Mouse (Mus musculus) C2C12 (cell line): ENCODE measurements around the gene Gm49340.
A peak's percentile ranks its signal among the peaks of the same experiment; 100 is the strongest.

Experiments
- CEBPB ChIP-seq: IDR thresholded peaks from one replicate; pipeline ENCODE4 v1.6.1; 2011; ENCODE audit warnings: low read depth, mild to moderate bottlenecking, control low read depth, moderate library complexity
- CTCF ChIP-seq: IDR thresholded peaks from one replicate; pipeline ENCODE4 v1.5.1; 2011; ENCODE audit not compliant: control insufficient read depth, insufficient read depth, insufficient read length
- MAX ChIP-seq: IDR thresholded peaks from one replicate; pipeline ENCODE4 v1.6.1; 2011; ENCODE audit warnings: mild to moderate bottlenecking, control low read depth
- MYOD1 ChIP-seq: IDR thresholded peaks from one replicate; pipeline ENCODE4 v1.6.1; 2011; ENCODE audit warnings: low read depth; ENCODE audit not compliant: control insufficient read depth, insufficient read length
- USF1 ChIP-seq: IDR thresholded peaks from one replicate; pipeline ENCODE4 v1.6.1; 2011; ENCODE audit warnings: low read depth, mild to moderate bottlenecking, control low read depth, moderate library complexity

- TF ChIP-seq CTCF (no peak), MAX (no peak), CEBPB (peak; percentile 6), MYOD1 (no peak), USF1 (no peak)
These were observed 5.4 kb upstream of the Gm49340 start for GRCm38 (mm10) chr11:73323906-73324830.
